Mouse (Mus musculus) common myeloid progenitor, adult 5-6 weeks (primary cell): ENCODE measurements around the gene Ltbp4. TPM values are rescaled to one million over a fixed set of nuclear protein-coding genes. Genes with fewer than 3 reads are reported as not detected.

Experiments used
- ATAC-seq: replicated peaks from 2 replicates; pipeline ENCODE4 v1.8.0; 2016; ENCODE audit warnings: low read depth, mild to moderate bottlenecking, moderate TSS enrichment, inconsistent platforms; ENCODE audit not compliant: poor library complexity, severe bottlenecking
- total RNA-seq: library from RNA; stranded (forward); fragments of 200-1000, 187-1606 nt; gene quantifications from 2 replicates; pipeline ENCODE4 v1.2.3, GENCODE M21; 2017

Ltbp4 gene
- total RNA-seq, 1 experiment from 2014 or later: not detected

DNA sequence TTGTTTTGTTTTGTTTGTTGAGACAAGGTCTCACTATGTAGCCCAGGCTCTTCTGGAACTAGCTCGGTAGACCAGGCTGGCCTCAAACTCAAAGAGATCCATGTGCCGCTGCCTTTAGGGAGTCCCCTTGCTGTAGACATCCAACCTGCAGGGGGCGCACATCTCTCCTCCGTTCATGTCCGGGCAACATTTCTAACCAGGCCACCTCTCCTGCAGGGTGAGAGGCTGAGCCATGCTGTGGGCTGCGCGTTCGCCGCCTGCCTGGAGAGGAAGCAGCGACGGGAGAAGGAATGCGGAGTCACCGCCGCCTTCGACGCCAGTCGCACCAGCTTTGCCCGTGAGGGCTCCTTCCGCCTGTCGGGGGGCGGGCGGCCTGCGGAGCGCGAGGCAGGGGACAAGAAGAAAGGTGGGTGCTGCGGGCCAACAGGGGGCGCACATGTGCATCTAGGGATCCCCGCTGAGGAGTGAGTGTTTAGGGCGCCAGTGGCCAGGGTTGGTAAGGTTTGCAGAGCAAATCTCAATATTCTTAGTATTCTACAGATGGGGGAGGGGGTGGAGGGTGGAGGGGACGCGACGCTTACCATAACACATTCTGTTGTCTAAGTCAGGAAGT lies 63.6 kb downstream of the Ltbp4 start:
- ATAC-seq: peak; percentile 45

- no peak for ATAC-seq
Observed at GRCm38 (mm10) chr7:27271423-27271822, 66.1 kb downstream of the Ltbp4 start.

- no peak for ATAC-seq
Observed at GRCm38 (mm10) chr7:27266515-27267128, 70.9 kb downstream of the Ltbp4 start.

DNA sequence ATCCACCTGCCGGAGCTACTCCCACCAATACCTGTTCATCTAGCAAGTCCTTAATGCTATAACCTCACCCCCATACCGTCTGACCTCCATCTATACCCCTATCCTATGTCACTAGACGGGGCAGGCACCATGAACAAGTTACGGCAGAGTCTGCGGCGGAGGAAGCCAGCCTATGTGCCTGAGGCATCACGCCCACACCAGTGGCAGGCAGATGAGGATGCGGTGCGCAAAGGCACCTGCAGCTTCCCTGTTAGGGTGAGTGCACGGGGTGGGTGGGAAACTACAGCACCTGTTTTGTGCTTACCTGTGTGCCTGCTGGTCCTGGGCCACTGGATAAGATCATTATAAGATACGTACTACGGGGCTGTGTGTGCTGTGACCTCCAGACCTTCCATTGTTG lies 72.7 kb downstream of the Ltbp4 start:
- no peak for ATAC-seq

- ATAC-seq: no peak
Observed at GRCm38 (mm10) chr7:27261888-27262287, 75.6 kb downstream of the Ltbp4 start.

DNA sequence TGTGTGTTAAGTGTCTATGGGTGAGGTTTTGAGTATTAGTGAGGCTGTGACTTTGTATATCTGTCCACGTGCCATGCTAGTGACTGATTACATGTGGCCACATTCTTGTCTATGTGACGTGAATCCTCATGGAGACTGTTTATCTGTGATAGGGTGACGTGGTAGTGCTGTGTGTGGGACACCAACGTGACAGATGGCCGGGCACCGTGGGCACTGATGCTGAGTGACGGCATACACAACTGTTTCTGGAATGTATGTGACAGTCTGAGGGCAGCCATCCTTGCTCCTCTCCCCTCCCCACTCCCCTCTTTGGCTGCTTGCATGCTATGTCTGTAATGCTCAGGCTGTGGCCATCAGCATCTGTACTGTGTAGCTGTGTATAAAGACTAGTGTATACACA lies 76.6 kb downstream of the Ltbp4 start:
- no peak for ATAC-seq

DNA sequence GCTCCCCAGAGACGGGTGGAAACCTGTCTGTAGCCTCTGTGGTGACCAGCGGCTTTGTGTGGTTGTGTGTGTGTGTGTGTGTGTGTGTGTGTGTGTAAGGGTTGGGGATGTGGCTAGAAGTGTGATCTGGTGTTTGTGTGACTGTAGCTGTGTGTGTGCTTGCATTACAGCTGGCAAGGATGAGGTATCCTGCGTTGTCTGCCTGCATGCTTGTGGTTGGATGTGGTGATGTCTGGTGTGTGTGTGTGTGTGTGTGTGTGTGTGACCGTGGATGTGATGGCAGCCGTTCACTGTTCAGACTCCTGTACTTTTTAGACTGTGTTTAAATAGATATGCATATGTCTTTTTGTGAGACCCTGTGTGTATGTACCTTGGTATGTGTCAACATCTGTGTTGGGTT lies 77.7 kb downstream of the Ltbp4 start:
- ATAC-seq: no peak

DNA sequence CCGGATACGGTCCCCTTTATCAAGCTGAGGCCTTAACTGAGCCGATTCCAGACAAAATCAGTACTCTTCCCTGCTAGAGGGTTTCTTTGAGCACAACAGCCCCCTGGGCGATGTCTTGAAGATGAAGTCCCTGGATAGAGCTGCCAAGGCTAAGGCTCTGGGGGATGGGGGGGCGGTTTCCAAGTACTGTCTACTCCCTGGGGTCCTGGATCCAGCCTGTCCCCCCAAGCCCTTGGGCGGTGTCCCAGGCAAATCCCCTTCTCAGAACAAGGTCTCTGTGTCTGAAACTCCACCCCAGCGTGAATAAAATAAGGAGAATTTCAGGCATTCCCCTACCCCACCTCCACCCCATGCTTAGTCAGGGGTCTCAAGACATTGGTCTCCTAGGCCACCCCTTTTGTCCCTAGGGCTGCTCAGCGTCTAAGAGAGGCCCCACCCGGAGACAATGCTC lies 78.2 kb downstream of the Ltbp4 start:
- no peak for ATAC-seq

DNA sequence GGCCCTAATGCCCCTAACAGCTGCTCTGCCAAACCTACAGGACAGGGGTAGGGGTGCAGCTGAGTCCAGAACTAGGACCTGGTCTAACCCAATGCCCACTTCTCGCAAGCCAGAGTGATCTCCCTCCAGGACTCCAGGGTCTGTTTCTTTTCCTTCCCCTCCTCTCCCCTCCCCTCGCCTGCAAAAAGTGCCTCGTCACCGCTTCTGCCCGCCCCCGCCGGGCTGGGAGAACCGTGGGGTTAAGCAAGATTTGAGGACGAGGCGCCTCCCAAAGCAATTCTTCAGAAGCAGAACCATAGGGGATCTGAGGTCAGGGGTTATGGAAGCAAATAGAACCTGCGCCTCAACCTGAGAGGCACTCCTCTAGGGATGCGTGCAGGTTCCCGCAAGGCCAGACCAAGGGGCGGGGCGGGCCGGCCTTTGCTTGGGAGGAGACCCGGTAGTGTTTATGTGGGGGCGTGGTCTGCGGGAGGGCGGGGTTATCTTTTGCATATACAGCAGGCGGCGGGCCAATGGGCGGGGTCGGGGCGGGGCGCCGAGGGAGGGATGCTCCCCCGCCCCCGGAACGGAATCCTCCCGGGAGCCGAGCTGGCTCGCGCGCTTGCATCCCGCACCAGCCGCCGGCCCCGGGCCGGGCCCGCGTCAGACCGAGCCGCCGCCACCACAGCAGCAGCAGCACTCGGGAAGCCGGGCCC lies 79.1 kb downstream of the Ltbp4 start, which contains the start of gene Numbl:
Gene Numbl, plus strand, starts transcription at position 229 of the 695 bp plus-strand sequence.
- ATAC-seq: peak; percentile 71

DNA sequence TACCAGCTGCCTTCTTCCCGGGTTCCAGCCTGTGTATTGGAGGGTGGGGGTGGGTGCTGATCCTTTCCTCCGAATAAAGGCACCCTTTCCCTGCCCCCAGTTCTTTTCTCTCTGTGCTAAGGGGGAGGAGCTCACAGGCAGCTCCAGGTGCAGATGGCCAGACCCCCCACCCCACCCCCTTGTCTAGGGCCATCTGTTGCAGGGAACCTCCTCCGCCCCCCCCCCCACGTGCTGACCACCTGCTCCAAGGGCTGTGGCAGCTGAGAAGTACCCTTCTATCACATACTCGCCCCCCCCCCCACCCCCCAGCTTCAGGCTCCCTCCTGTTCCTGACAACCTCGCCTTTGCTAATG lies 79.7 kb downstream of the Ltbp4 start:
- no peak for ATAC-seq

DNA sequence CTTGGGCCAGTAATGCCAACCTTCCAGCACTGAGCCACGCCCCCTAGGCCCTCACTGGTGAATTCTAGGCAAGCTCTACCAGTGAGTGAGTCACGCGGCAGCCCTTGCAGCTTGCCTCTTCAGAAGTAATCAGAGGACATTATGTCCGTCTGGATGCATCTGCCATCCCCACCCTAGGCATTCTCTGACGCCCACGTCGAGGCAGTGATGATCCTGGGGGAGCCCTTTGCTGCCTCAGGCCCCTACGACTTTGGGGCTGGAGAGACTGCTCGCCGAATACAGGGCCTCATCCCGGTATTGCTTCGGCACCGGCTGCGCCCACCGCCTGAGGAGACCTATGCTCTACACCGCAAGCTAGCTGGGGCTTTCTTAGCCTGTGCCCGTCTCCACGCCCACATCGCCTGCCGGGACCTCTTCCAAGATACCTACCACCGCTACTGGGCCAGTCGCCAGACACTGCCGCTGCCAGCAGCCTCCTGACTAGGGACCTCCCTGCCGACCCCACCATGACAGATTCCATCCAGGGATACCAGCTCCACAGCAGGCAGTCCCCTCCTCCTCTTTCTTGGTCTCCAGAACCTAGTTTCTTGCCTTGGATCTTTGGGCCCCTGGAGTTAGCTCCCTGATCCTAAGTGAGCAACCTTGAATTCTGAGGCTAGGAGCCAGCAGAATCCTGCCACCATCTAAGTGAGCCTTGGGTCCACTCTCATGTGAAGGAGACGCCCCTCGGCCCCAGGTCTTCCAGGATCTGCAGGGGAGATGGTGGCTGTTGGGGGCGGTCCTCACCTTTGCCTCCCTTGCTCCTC lies 80.2 kb downstream of the Ltbp4 start:
- peak; percentile 36 for ATAC-seq

DNA sequence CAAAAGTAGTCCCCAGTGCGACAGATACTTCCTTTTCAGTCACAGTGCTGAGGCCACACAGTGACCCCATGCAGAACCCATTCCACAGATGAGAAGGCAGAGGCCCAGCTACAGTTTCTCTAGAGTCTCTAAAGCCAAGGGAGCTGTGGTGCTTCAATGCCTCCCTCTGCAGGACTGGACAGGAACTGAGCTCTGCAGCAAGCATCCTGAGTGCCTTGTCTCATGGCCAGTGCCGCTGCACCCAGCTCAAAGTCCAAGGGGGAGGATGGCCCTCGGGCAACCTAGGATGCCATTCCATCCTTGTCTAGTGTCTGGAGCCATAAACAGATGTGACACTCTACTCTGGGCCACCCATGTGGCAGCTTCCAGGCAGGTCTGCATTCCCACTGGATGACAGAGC lies 81.8 kb downstream of the Ltbp4 start:
- no peak for ATAC-seq

Other genes starting within 250 kb of the Ltbp4 start
- gene Cyp2f2, start 217.8 kb downstream of the Ltbp4 start, total RNA-seq: not detected in 2 replicates
- gene Cyp2t4, start 184.0 kb downstream of the Ltbp4 start, total RNA-seq: not detected in 2 replicates
- gene Egln2, start 170.9 kb downstream of the Ltbp4 start, total RNA-seq: 18.6 and 24.7 TPM in 2 replicates
- gene Rab4b, start 158.8 kb downstream of the Ltbp4 start, total RNA-seq: 10.6 and 21.7 TPM in 2 replicates
- gene Gm21983, start 156.6 kb downstream of the Ltbp4 start, total RNA-seq: not detected in 2 replicates
- 0.23 TPM in 1 of 2 replicates, not detected in the other for gene Mia, start 156.5 kb downstream of the Ltbp4 start, total RNA-seq
- gene BC024978, start 141.9 kb downstream of the Ltbp4 start, total RNA-seq: 4.8 and 5.7 TPM in 2 replicates
- gene Snrpa, start 141.4 kb downstream of the Ltbp4 start, total RNA-seq: 102 and 125 TPM in 2 replicates
- 5.2 and 5.4 TPM in 2 replicates for gene Itpkc, start 109.0 kb downstream of the Ltbp4 start, total RNA-seq
- gene Coq8b, start 104.7 kb downstream of the Ltbp4 start, total RNA-seq: 8.2 and 15.7 TPM in 2 replicates
- 0.29 and 1.1 TPM in 2 replicates for gene Numbl, start 79.3 kb downstream of the Ltbp4 start, total RNA-seq
- 18.4 and 25.8 TPM in 2 replicates for gene Shkbp1, start 18.3 kb upstream of the Ltbp4 start, total RNA-seq
- 2.2 TPM in 1 of 2 replicates, not detected in the other for gene Gm20479, start 19.7 kb upstream of the Ltbp4 start, total RNA-seq
- gene Sptbn4, start 110.0 kb upstream of the Ltbp4 start, total RNA-seq: 0.34 TPM in 1 of 2 replicates, not detected in the other
- gene Blvrb, start 110.3 kb upstream of the Ltbp4 start, total RNA-seq: 78.0 and 98.4 TPM in 2 replicates
- 9.6 and 13.1 TPM in 2 replicates for gene Sertad3, start 136.1 kb upstream of the Ltbp4 start, total RNA-seq
- gene Sertad1, start 149.2 kb upstream of the Ltbp4 start, total RNA-seq: 11.5 and 14.0 TPM in 2 replicates
- 1.2 and 1.8 TPM in 2 replicates for gene Prx, start 161.6 kb upstream of the Ltbp4 start, total RNA-seq
- gene Hipk4, start 185.6 kb upstream of the Ltbp4 start, total RNA-seq: 1.1 TPM in 1 of 2 replicates, not detected in the other
- gene Pld3, start 215.5 kb upstream of the Ltbp4 start, total RNA-seq: 5.5 and 6.0 TPM in 2 replicates
- gene 2310022A10Rik, start 215.5 kb upstream of the Ltbp4 start, total RNA-seq: 15.0 and 18.0 TPM in 2 replicates